Mouse (Mus musculus) megakaryocyte-erythroid progenitor cell, adult 5-6 weeks (primary cell): ENCODE measurements at regions not wholly inside any gene's neighbourhood (a gene's known extent, or its start where the extent isn't known, plus 50 kb on each side); places are given as distances from the start of the nearest gene placed in this dataset.

ENCODE experiments used
- ATAC-seq: replicated peaks from 2 replicates; pipeline ENCODE4 v1.8.0; 2016; ENCODE audit warnings: mild to moderate bottlenecking, inconsistent platforms; ENCODE audit not compliant: severe bottlenecking, poor library complexity, low FRiP score, low TSS enrichment

GRCm38 (mm10) chr11:71891181-71891580, 141.5 kb downstream of the Wscd1 start:
- no peak for ATAC-seq

- ATAC-seq: no peak
Measured at GRCm38 (mm10) chr11:71889161-71889560, 139.4 kb downstream of the Wscd1 start.

GRCm38 (mm10) chr11:71887211-71887610, 137.5 kb downstream of the Wscd1 start:
- no peak for ATAC-seq

GRCm38 (mm10) chr11:71886771-71887170, 137.1 kb downstream of the Wscd1 start:
- ATAC-seq: no peak

GRCm38 (mm10) chr11:71884861-71885260, 135.1 kb downstream of the Wscd1 start:
- ATAC-seq: no peak

GRCm38 (mm10) chr11:71881841-71882240, 132.1 kb downstream of the Wscd1 start:
- ATAC-seq: no peak

- no peak for ATAC-seq
Measured at GRCm38 (mm10) chr11:71871297-71871696, 121.6 kb downstream of the Wscd1 start.

GRCm38 (mm10) chr11:71866690-71867089, 117.0 kb downstream of the Wscd1 start:
- no peak for ATAC-seq

- no peak for ATAC-seq
Measured at GRCm38 (mm10) chr11:71857926-71858325, 108.2 kb downstream of the Wscd1 start.

- no peak for ATAC-seq
Measured at GRCm38 (mm10) chr11:71855557-71855956, 105.8 kb downstream of the Wscd1 start.

GRCm38 (mm10) chr11:71855058-71855457, 105.3 kb downstream of the Wscd1 start:
- ATAC-seq: no peak

- ATAC-seq: 0 out of 2 replicates have a peak, but pooled peaks have one; percentile 50
Measured at GRCm38 (mm10) chr11:71847684-71848367, 98.1 kb downstream of the Wscd1 start.

- no peak for ATAC-seq
Measured at GRCm38 (mm10) chr11:71846496-71846895, 96.8 kb downstream of the Wscd1 start.

- ATAC-seq: no peak
Measured at GRCm38 (mm10) chr11:71840635-71841443, 91.1 kb downstream of the Wscd1 start.
